Mouse (Mus musculus): ENCODE measurements around the gene Gm9. TPM values are rescaled to one million over a fixed set of nuclear protein-coding genes. Genes with fewer than 3 reads are reported as not detected.
"Not testable (repeated sequence)": the region's sequence is repeated elsewhere in the genome, so short reads cannot be mapped to it uniquely, and the experiment has no call there.

The Gm9 gene
- total RNA-seq (2014; rRNA removed) (not detected in 2 replicates), polyA plus RNA-seq (2015; fragmentation: Nextera tagmentation; extraction: Ambion mirVana) (not detected in 2 replicates)

GRCm38 (mm10) chrX:37210941-37211340 is at the start of gene Gm9:
Gm9 (minus strand) TSS chrX:37211041.
- Histone ChIP-seq H3K4me3 (ENCODE audit: low read depth, low read length) (no peak within 1 kb of the TSS), H3K27ac (ENCODE audit: low read depth, low read length) (no peak within 1 kb of the TSS), H3K36me3 (ENCODE audit: insufficient read depth) (no peaks in the 10 kb centered on the region), H3K9ac (no peak within 1 kb of the TSS), H3K4me2 (ENCODE audit: low read depth) (no peak within 1 kb of the TSS), H3K27me3 (ENCODE audit: insufficient read depth, low read length) (no peaks in the 10 kb centered on the region), H3K4me1 (ENCODE audit: insufficient read depth) (no peaks in the 10 kb centered on the region), H3K9me3 (ENCODE audit: low read length) (no peaks in the 10 kb centered on the region)
- TF ChIP-seq CTCF (IDR thresholded peaks at IDR 0.05; ENCODE audit: low read depth): no peak
- DNase-seq (no peak), ATAC-seq (no peak)
- WGBS: 92% methylated on average over 10 of the region's 10 CpGs

- not testable (repeated sequence) for ATAC-seq; H3K4me3 ChIP-seq (ENCODE audit: low read depth, low read length); H3K36me3 ChIP-seq (ENCODE audit: insufficient read depth); H3K27me3 ChIP-seq (ENCODE audit: insufficient read depth, low read length); DNase-seq; H3K9me3 ChIP-seq (ENCODE audit: low read length); H3K9ac ChIP-seq; H3K4me2 ChIP-seq (ENCODE audit: low read depth); H3K4me1 ChIP-seq (ENCODE audit: insufficient read depth); H3K27ac ChIP-seq (ENCODE audit: low read depth, low read length)
- WGBS: 100% methylated on average over 1 of the region's 3 CpGs
Measured at GRCm38 (mm10) chrX:37249619-37250018, 38.8 kb upstream of the Gm9 start, which contains the start of gene Rhox3a. Rhox3a (plus strand) TSS chrX:37249919.

DNA sequence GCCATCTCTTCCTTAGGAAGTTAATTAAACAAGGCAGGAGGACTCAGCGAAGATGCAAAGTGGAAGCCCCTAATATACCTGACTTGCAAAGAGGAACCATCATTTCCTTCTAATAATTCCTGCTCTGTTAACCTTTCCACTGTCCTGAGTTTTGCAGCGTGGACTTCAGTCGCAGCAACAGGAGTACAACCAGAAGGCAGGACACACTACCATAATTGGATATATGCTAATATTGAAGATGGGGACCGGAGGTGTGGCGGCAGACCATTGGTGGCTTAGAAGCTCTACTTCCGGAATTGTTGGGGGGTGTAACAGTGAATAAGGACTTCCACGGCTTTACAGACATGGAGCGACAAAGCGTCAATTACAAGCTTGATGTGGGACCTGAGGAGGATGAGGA is 33.8 kb upstream of the Gm9 start, which contains the start of gene Rhox2a:
Gene Rhox2a, plus strand, starts transcription at position 301 of the 400 bp plus-strand sequence.
- not testable (repeated sequence) for H3K4me3 ChIP-seq (ENCODE audit: low read depth, low read length); H3K4me2 ChIP-seq (ENCODE audit: low read depth); ATAC-seq; H3K27me3 ChIP-seq (ENCODE audit: insufficient read depth, low read length); H3K4me1 ChIP-seq (ENCODE audit: insufficient read depth); H3K36me3 ChIP-seq (ENCODE audit: insufficient read depth); H3K9me3 ChIP-seq (ENCODE audit: low read length); H3K9ac ChIP-seq; H3K27ac ChIP-seq (ENCODE audit: low read depth, low read length); DNase-seq
- no CpG with 5 or more reads among the region's 9 CpGs for WGBS

DNA sequence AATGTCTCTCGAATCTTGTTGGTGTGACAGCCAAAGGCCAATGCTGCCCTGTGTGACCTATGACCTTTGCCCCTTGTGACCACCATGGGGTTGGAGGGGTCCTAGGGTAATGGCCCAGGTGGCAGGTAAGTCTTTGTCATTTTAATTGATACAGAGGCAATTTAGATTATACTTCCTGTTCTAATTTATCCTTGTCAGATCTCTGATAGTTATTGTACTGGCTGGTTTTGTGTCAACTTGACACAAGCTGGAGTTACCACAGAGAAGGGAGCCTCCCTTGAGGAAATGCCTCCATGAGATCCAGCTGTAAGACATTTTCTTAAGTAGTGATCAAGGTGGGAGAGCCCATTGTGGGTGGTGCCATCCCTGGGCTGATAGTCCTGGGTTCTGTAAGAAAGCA is 11.3 kb upstream of the Gm9 start, which contains the start of gene Rhox1:
Gene Rhox1, minus strand, starts transcription at position 101 of the 400 bp plus-strand sequence.
- H3K9me3 ChIP-seq (ENCODE audit: low read length); H3K27ac ChIP-seq (ENCODE audit: low read depth, low read length); ATAC-seq; H3K4me3 ChIP-seq (ENCODE audit: low read depth, low read length); H3K27me3 ChIP-seq (ENCODE audit: insufficient read depth, low read length); H3K9ac ChIP-seq; H3K4me1 ChIP-seq (ENCODE audit: insufficient read depth); H3K4me2 ChIP-seq (ENCODE audit: low read depth); DNase-seq; H3K36me3 ChIP-seq (ENCODE audit: insufficient read depth): not testable (repeated sequence)
- 83% methylated on average over 1 of the region's 1 CpGs for WGBS

DNA sequence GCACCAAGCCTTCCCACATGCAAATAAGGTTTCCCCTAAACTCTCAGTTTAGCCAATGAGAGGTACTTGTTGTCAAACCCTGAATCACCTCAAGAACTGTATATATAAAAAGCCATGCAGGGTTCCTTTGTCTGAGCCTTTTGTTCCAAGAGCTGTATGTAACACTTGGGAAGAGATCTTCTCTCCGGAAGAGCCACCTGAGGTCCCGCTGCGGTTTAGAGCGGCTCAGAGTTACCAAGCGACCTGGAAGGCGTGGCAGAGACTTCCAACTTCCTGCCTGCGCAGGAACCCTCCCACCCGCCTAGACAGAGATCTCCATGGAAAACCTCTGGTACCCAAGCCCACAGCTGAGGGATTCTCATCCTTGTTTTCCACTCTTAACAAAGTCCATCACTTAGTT is 12.2 kb downstream of the Gm9 start:
- no peak overlapping the region for H3K4me3 ChIP-seq (ENCODE audit: low read depth, low read length)
- H3K4me1 ChIP-seq (ENCODE audit: insufficient read depth): no peaks in the 10 kb centered on the region
- DNase-seq (no peak), ATAC-seq (no peak)
- H3K9me3 ChIP-seq (ENCODE audit: low read length): no peaks in the 10 kb centered on the region
- H3K4me2 ChIP-seq (ENCODE audit: low read depth): no peak overlapping the region
- no peak for TF ChIP-seq CTCF (IDR thresholded peaks at IDR 0.05; ENCODE audit: low read depth)
- no peak overlapping the region for H3K27ac ChIP-seq (ENCODE audit: low read depth, low read length)
- H3K9ac ChIP-seq: no peak overlapping the region
- H3K36me3 ChIP-seq (ENCODE audit: insufficient read depth): no peaks in the 10 kb centered on the region
- WGBS: 76% methylated on average over 8 of the region's 8 CpGs
- H3K27me3 ChIP-seq (ENCODE audit: insufficient read depth, low read length): no peaks in the 10 kb centered on the region

DNA sequence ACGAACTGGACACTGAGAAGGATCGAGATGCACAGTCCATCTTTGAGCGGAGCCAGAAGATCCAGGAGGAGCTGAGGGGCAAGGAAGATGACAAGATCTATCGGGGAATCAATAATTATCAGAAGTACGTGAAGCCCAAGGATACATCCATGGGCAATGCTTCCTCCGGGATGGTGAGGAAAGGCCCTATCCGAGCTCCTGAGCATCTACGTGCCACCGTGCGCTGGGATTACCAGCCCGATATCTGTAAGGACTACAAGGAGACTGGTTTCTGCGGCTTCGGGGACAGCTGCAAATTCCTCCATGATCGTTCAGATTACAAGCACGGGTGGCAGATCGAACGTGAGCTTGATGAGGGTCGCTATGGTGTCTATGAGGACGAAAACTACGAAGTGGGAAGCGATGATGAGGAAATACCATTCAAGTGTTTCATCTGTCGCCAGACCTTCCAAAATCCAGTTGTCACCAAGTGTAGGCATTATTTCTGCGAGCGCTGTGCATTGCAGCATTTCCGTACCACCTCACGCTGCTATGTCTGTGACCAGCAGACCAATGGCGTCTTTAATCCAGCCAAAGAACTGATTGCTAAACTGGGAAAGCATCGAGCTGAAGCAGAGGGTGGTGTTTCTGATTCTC is 19.0 kb downstream of the Gm9 start:
- Histone ChIP-seq H3K27ac (ENCODE audit: low read depth, low read length) (peak overlapping the region; percentile 80), H3K4me2 (ENCODE audit: low read depth) (peak overlapping the region; percentile 52), H3K9ac (peak overlapping the region; percentile 57), H3K9me3 (ENCODE audit: low read length) (no peaks in the 10 kb centered on the region), H3K4me3 (ENCODE audit: low read depth, low read length) (peak overlapping the region; percentile 48), H3K27me3 (ENCODE audit: insufficient read depth, low read length) (no peaks in the 10 kb centered on the region), H3K36me3 (ENCODE audit: insufficient read depth) (no peaks in the 10 kb centered on the region), H3K4me1 (ENCODE audit: insufficient read depth) (no peaks in the 10 kb centered on the region)
- peak; percentile 47 for DNase-seq
- 30% methylated on average over 28 of the region's 28 CpGs for WGBS
- no peak for TF ChIP-seq CTCF (IDR thresholded peaks at IDR 0.05; ENCODE audit: low read depth)
- peak; percentile 56 for ATAC-seq

DNA sequence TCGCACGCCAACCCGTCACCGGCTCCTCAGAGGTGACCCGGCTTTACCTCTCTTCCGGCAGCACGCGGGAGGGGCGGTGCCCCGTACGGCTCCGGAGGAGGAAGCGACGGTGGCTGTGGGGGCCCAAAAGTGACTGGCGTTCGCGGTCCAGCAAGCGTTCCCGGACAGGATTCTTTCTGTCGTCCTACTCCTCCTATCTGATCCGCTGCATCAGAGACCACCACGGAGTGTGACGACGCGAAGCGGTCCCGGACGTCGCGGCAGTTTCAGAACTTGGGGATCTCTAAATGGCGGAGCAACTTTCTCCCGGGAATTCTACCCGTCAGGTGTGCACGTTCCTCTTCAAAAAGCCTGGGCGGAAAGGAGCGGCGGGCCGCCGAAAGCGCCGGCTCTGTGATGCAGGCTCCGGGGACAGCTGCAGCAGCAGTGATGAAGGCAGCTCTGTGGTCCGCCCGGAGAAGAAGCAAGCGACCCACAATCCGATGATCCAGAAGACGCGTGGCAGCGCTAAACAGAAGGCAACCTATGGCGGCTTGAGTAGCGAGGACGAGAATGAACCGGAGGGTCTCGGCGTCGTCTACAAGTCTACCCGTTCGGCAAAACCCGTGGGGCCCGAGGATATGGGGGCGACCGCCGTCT is 19.6 kb downstream of the Gm9 start, which contains the start of the genes Ndufa1 and Rnf113a1:
Gene Ndufa1, minus strand, starts transcription at position 59 of the 639 bp plus-strand sequence.
Gene Rnf113a1, plus strand, starts transcription at position 141 of the 639 bp plus-strand sequence.
- no peak for TF ChIP-seq CTCF (IDR thresholded peaks at IDR 0.05; ENCODE audit: low read depth)
- Histone ChIP-seq H3K9ac (peak within 1 kb of the TSS; percentile 57), H3K4me3 (ENCODE audit: low read depth, low read length) (peak within 1 kb of the TSS; percentile 48), H3K4me1 (ENCODE audit: insufficient read depth) (no peaks in the 10 kb centered on the region), H3K4me2 (ENCODE audit: low read depth) (peak within 1 kb of the TSS; percentile 52), H3K9me3 (ENCODE audit: low read length) (no peaks in the 10 kb centered on the region), H3K27ac (ENCODE audit: low read depth, low read length) (peak within 1 kb of the TSS; percentile 80), H3K27me3 (ENCODE audit: insufficient read depth, low read length) (no peaks in the 10 kb centered on the region), H3K36me3 (ENCODE audit: insufficient read depth) (no peaks in the 10 kb centered on the region)
- DNase-seq: peak; percentile 81
- WGBS: 24% methylated on average over 60 of the region's 63 CpGs
- peak; percentile 90 for ATAC-seq
